Mouse (Mus musculus) forebrain, embryonic 12.5 days (tissue): ENCODE results near the gene Pqlc2. TPM values are rescaled to one million over a fixed set of nuclear protein-coding genes. Genes with fewer than 3 reads are reported as not detected.

Source experiments
- ATAC-seq: fragments of 200-750 bp; cut with Nextera tagmentation; 2 replicates; pipeline ENCODE4 v1.8.0; 2017; ENCODE audit warnings: moderate TSS enrichment; ENCODE audit not compliant: low FRiP score
- H3K27ac ChIP-seq: fragments of 300-500 bp; sonication (generic); 2 replicates; pipeline ENCODE4 v1.5.1; 2016; ENCODE audit warnings: mild to moderate bottlenecking
- H3K27me3 ChIP-seq: fragments of 300-500 bp; sonication (generic); 2 replicates; pipeline ENCODE4 v1.6.1; 2016; ENCODE audit warnings: mild to moderate bottlenecking
- H3K36me3 ChIP-seq: fragments of 300-500 bp; sonication (generic); replicated peaks from 2 replicates; pipeline ENCODE4 v1.6.1; 2016; ENCODE audit warnings: mild to moderate bottlenecking
- H3K4me1 ChIP-seq: fragments of 300-500 bp; sonication (generic); 2 replicates; pipeline ENCODE4 v1.6.1; 2016
- H3K4me2 ChIP-seq: fragments of 300-500 bp; sonication (generic); 2 replicates; pipeline ENCODE4 v1.6.1; 2016; ENCODE audit warnings: mild to moderate bottlenecking, moderate library complexity
- H3K4me3 ChIP-seq: fragments of 300-500 bp; sonication (generic); replicated peaks from 2 replicates; pipeline ENCODE4 v1.5.1; 2016; ENCODE audit warnings: mild to moderate bottlenecking
- H3K9ac ChIP-seq: fragments of 300-500 bp; sonication (generic); 2 replicates; pipeline ENCODE4 v1.6.1; 2016; ENCODE audit warnings: mild to moderate bottlenecking
- H3K9me3 ChIP-seq: fragments of 300-500 bp; sonication (generic); 2 replicates; pipeline ENCODE4 v1.6.1; 2016
- WGBS: fragments of 180-500 bp; shearing (Covaris S2); methylation state at CpG from one replicate; pipeline ENCODE4 v1.1.7; 2016; 5-methylcytosine and 5-hydroxymethylcytosine counted together
- polyA plus RNA-seq: library from polyadenylated mRNA; unstranded; fragments of >200 nt; fragmentation: Nextera tagmentation; extraction: Ambion mirVana; gene quantifications from 2 replicates; pipeline ENCODE4 v1.2.1, GENCODE M21; 2016

Pqlc2 gene
- polyA plus RNA-seq, 1 experiment from 2014 or later = 12.5 TPM

- WGBS = 80% methylated on average over 6 of the region's 9 CpGs
- no peaks in the 10 kb centered on the region for H3K9me3 ChIP-seq
- H3K27me3 ChIP-seq = peaks cover 23% of the 10 kb centered on the region
- no peak overlapping the region for H3K4me2 ChIP-seq
- no peak overlapping the region for H3K27ac ChIP-seq
- no peak overlapping the region for H3K9ac ChIP-seq
- H3K4me3 ChIP-seq = no peak overlapping the region
- no peak for ATAC-seq
- H3K36me3 ChIP-seq = no peaks in the 10 kb centered on the region
- 0 out of 2 replicates have a peak, but pooled peaks cover 5% of the 10 kb centered on the region for H3K4me1 ChIP-seq
These were observed 24.3 kb upstream of the Pqlc2 start for GRCm38 (mm10) chr4:139334631-139335295.

GRCm38 (mm10) chr4:139330605-139331004, 20.1 kb upstream of the Pqlc2 start:
- H3K27ac ChIP-seq = no peak overlapping the region
- 0 out of 2 replicates have a peak, but pooled peaks cover 5% of the 10 kb centered on the region for H3K4me1 ChIP-seq
- WGBS = 10% methylated on average over 10 of the region's 10 CpGs
- peak overlapping the region; percentile 19 for H3K4me3 ChIP-seq
- no peak overlapping the region for H3K9ac ChIP-seq
- ATAC-seq = no peak
- peak overlapping the region; percentile 44 for H3K4me2 ChIP-seq
- H3K27me3 ChIP-seq = peaks cover 6% of the 10 kb centered on the region; the same call in 1 of the 2 replicates
- H3K36me3 ChIP-seq = no peaks in the 10 kb centered on the region
- no peaks in the 10 kb centered on the region for H3K9me3 ChIP-seq

GRCm38 (mm10) chr4:139319740-139320139, 9.2 kb upstream of the Pqlc2 start:
- ATAC-seq = no peak
- Histone ChIP-seq H3K36me3 (peaks cover 41% of the 10 kb centered on the region), H3K27me3 (no peaks in the 10 kb centered on the region), H3K27ac (no peak overlapping the region), H3K9ac (no peak overlapping the region), H3K9me3 (no peaks in the 10 kb centered on the region), H3K4me2 (no peak overlapping the region), H3K4me1 (no peaks in the 10 kb centered on the region), H3K4me3 (no peak overlapping the region)
- 96% methylated on average over 4 of the region's 4 CpGs for WGBS

GRCm38 (mm10) chr4:139318449-139318848, 7.9 kb upstream of the Pqlc2 start:
- Histone ChIP-seq H3K27ac (no peak overlapping the region), H3K27me3 (no peaks in the 10 kb centered on the region), H3K36me3 (peaks cover 50% of the 10 kb centered on the region), H3K9me3 (no peaks in the 10 kb centered on the region), H3K9ac (no peak overlapping the region), H3K4me3 (no peak overlapping the region), H3K4me2 (no peak overlapping the region), H3K4me1 (no peaks in the 10 kb centered on the region)
- no peak for ATAC-seq
- WGBS = 92% methylated on average over 11 of the region's 11 CpGs

GRCm38 (mm10) chr4:139312632-139313031, 2.1 kb upstream of the Pqlc2 start:
- no peak overlapping the region for H3K4me3 ChIP-seq
- no peak overlapping the region for H3K9ac ChIP-seq
- H3K27me3 ChIP-seq = peaks cover 5% of the 10 kb centered on the region; the same call in 1 of the 2 replicates
- H3K9me3 ChIP-seq = no peaks in the 10 kb centered on the region
- WGBS = 61% methylated on average over 4 of the region's 4 CpGs
- no peak for ATAC-seq
- no peak overlapping the region for H3K27ac ChIP-seq
- H3K36me3 ChIP-seq = peaks cover 31% of the 10 kb centered on the region
- no peak overlapping the region for H3K4me2 ChIP-seq
- peaks cover 26% of the 10 kb centered on the region for H3K4me1 ChIP-seq

- H3K4me3 ChIP-seq = peak overlapping the region; percentile 86
- no peak for ATAC-seq
- no peaks in the 10 kb centered on the region for H3K9me3 ChIP-seq
- H3K27me3 ChIP-seq = peaks cover 5% of the 10 kb centered on the region; the same call in 1 of the 2 replicates
- peaks cover 22% of the 10 kb centered on the region for H3K36me3 ChIP-seq
- H3K9ac ChIP-seq = peak overlapping the region; percentile 91
- peak overlapping the region; percentile 97 for H3K4me2 ChIP-seq
- WGBS = 24% methylated on average over 14 of the region's 14 CpGs
- no peak overlapping the region for H3K27ac ChIP-seq
- peaks cover 26% of the 10 kb centered on the region for H3K4me1 ChIP-seq
These were observed 1.2 kb upstream of the Pqlc2 start for GRCm38 (mm10) chr4:139311707-139312106.

- peaks cover 5% of the 10 kb centered on the region; the same call in 1 of the 2 replicates for H3K27me3 ChIP-seq
- peaks cover 22% of the 10 kb centered on the region for H3K36me3 ChIP-seq
- WGBS = under 1% methylated on average over 53 of the region's 53 CpGs
- H3K9ac ChIP-seq = peak overlapping the region; percentile 91
- H3K4me1 ChIP-seq = peaks cover 26% of the 10 kb centered on the region
- H3K9me3 ChIP-seq = no peaks in the 10 kb centered on the region
- peak overlapping the region; percentile 69; the same call in 1 of the 2 replicates for H3K27ac ChIP-seq
- peak; percentile 79 for ATAC-seq
- H3K4me3 ChIP-seq = peak overlapping the region; percentile 86
- peak overlapping the region; percentile 97 for H3K4me2 ChIP-seq
These were observed 592 bp upstream of the Pqlc2 start for GRCm38 (mm10) chr4:139310899-139311701.

- ATAC-seq = no peak
- Histone ChIP-seq H3K4me3 (peak overlapping the region; percentile 86), H3K36me3 (peaks cover 11% of the 10 kb centered on the region), H3K9me3 (no peaks in the 10 kb centered on the region), H3K27ac (no peak overlapping the region; the same call in 1 of the 2 replicates), H3K9ac (peak overlapping the region; percentile 91), H3K4me1 (peaks cover 26% of the 10 kb centered on the region), H3K4me2 (peak overlapping the region; percentile 97), H3K27me3 (peaks cover 5% of the 10 kb centered on the region; the same call in 1 of the 2 replicates)
- 17% methylated on average over 6 of the region's 6 CpGs for WGBS
These were observed 857 bp downstream of the Pqlc2 start for GRCm38 (mm10) chr4:139309651-139310050.

- peaks cover 3% of the 10 kb centered on the region for H3K36me3 ChIP-seq
- H3K4me3 ChIP-seq = no peak overlapping the region
- H3K4me2 ChIP-seq = no peak overlapping the region
- ATAC-seq = no peak
- H3K27ac ChIP-seq = no peak overlapping the region
- no peaks in the 10 kb centered on the region for H3K9me3 ChIP-seq
- peaks cover 5% of the 10 kb centered on the region; the same call in 1 of the 2 replicates for H3K27me3 ChIP-seq
- WGBS = 90% methylated on average over 5 of the region's 5 CpGs
- no peak overlapping the region for H3K9ac ChIP-seq
- H3K4me1 ChIP-seq = peaks cover 26% of the 10 kb centered on the region
These were observed 2.6 kb downstream of the Pqlc2 start for GRCm38 (mm10) chr4:139307916-139308315.

- 94% methylated on average over 3 of the region's 3 CpGs for WGBS
- H3K9me3 ChIP-seq = no peaks in the 10 kb centered on the region
- H3K4me3 ChIP-seq = no peak overlapping the region
- H3K4me1 ChIP-seq = peaks cover 12% of the 10 kb centered on the region
- peaks cover 18% of the 10 kb centered on the region for H3K36me3 ChIP-seq
- 0 out of 2 replicates have a peak, but pooled peaks cover 5% of the 10 kb centered on the region for H3K27me3 ChIP-seq
- no peak for ATAC-seq
- H3K27ac ChIP-seq = no peak overlapping the region
- H3K4me2 ChIP-seq = no peak overlapping the region
- H3K9ac ChIP-seq = no peak overlapping the region
These were observed 5.0 kb downstream of the Pqlc2 start for GRCm38 (mm10) chr4:139305521-139305920.

- WGBS = 62% methylated on average over 5 of the region's 5 CpGs
- Histone ChIP-seq H3K4me1 (no peaks in the 10 kb centered on the region), H3K36me3 (peaks cover 37% of the 10 kb centered on the region), H3K27ac (no peak overlapping the region), H3K9ac (no peak overlapping the region), H3K4me3 (no peak overlapping the region), H3K9me3 (no peaks in the 10 kb centered on the region), H3K4me2 (no peak overlapping the region), H3K27me3 (no peaks in the 10 kb centered on the region)
- ATAC-seq = no peak
These were observed 8.3 kb downstream of the Pqlc2 start for GRCm38 (mm10) chr4:139302241-139302640.

GRCm38 (mm10) chr4:139301780-139302179, 8.7 kb downstream of the Pqlc2 start:
- Histone ChIP-seq H3K4me1 (no peaks in the 10 kb centered on the region), H3K27me3 (no peaks in the 10 kb centered on the region), H3K36me3 (peaks cover 37% of the 10 kb centered on the region), H3K9me3 (no peaks in the 10 kb centered on the region), H3K4me3 (no peak overlapping the region), H3K27ac (no peak overlapping the region), H3K9ac (no peak overlapping the region), H3K4me2 (no peak overlapping the region)
- no peak for ATAC-seq
- 87% methylated on average over 8 of the region's 8 CpGs for WGBS
